In genomic region chr14:56579011-56579410, GRCm38 (mm10) we compare ENCODE assay signal across 21 mouse cellular contexts. TPM values are rescaled to one million over a fixed set of nuclear protein-coding genes. Genes with fewer than 3 reads are reported as not detected.
DNase-seq lines count a peak whose midpoint lies in the region; ATAC-seq lines count a peak whose summit lies in the region.
"Had no signal": no experiment of that assay in that cellular context is flagged by ENCODE, and none has a peak within 500 bp of the region (broad histone marks: within the 10 kb centered on the region; RNA-seq: fewer than 3 reads in every experiment).

No protein-coding gene starts in this region.

- H3K36me3 ChIP-seq in heart, embryonic 10.5 days: peaks cover 8% of the 10 kb centered on the region; the same call in 1 of the 2 replicates
- no peaks in the 10 kb centered on the region for H3K36me3 ChIP-seq in midbrain, embryonic 14.5 days (ENCODE audit: control insufficient read depth, insufficient read depth, low read length)
- H3K36me3 ChIP-seq: embryonic facial prominence, embryonic 13.5 days; forebrain, embryonic 12.5 days; hindbrain, embryonic 10.5 days; hindbrain, embryonic 15.5 days had no signal

- no peak overlapping the region for H3K4me3 ChIP-seq in heart, embryonic 10.5 days
- H3K4me3 ChIP-seq in midbrain, embryonic 14.5 days (replicated peaks; ENCODE audit: low read depth, low read length): no peak overlapping the region
- H3K4me3 ChIP-seq: embryonic facial prominence, embryonic 13.5 days; forebrain, embryonic 12.5 days; hindbrain, embryonic 10.5 days; hindbrain, embryonic 15.5 days had no signal

- H3K27me3 ChIP-seq in heart, embryonic 10.5 days (ENCODE audit: insufficient read depth, poor library complexity, severe bottlenecking): no peaks in the 10 kb centered on the region
- no peaks in the 10 kb centered on the region for H3K27me3 ChIP-seq in midbrain, embryonic 14.5 days (ENCODE audit: control insufficient read depth, insufficient read depth, low read length)
- H3K27me3 ChIP-seq: CH12.LX; embryonic facial prominence, embryonic 13.5 days; forebrain, embryonic 12.5 days had no signal

- intact Hi-C loops in heart, postnatal 36 days (cut with DNase I): loop anchor here (10.0 kb wide), 2 partner anchors 196 to 306 kb away; partner anchors contain the start of genes Pspc1 and Zmym2

- H3K27ac ChIP-seq in heart, embryonic 10.5 days: peak overlapping the region; percentile 36; the same call in 1 of the 2 replicates
- no peak overlapping the region for H3K27ac ChIP-seq in midbrain, embryonic 14.5 days (replicated peaks; ENCODE audit: low read depth, low read length)
- H3K27ac ChIP-seq: embryonic facial prominence, embryonic 13.5 days; forebrain, embryonic 12.5 days; hindbrain, embryonic 10.5 days; hindbrain, embryonic 15.5 days had no signal

- no peak overlapping the region for H3K4me2 ChIP-seq in midbrain, embryonic 14.5 days (ENCODE audit: low read length)
- H3K4me2 ChIP-seq: embryonic facial prominence, embryonic 13.5 days; forebrain, embryonic 12.5 days; hindbrain, embryonic 15.5 days had no signal

- no peak for DNase-seq in heart, embryonic 10.5 days (ENCODE audit: low spot score)
- no peak for DNase-seq in heart, postnatal 36 days
- DNase-seq in lung, postnatal 36 days: peak; percentile 7
- no peak for DNase-seq in lung, postnatal 4 days
- DNase-seq in embryo, embryonic 10.5 days (ENCODE audit: low spot score): peak; percentile 17
- DNase-seq in yolk sac, embryonic 10.5 days (ENCODE audit: low spot score): peak; percentile 9
- DNase-seq in midbrain, embryonic 14.5 days: no peak
- DNase-seq in thymus, postnatal 4 days: no peak
- DNase-seq: adrenal gland, postnatal 14 days; cerebellum, adult 11-12 months; cerebellum, adult 9-10 months; cerebellum, postnatal 25 days; gastrocnemius, postnatal 10 days had no signal

- WGBS in heart, embryonic 10.5 days: 34% methylated on average over 8 of the region's 8 CpGs
- 60% methylated on average over 8 of the region's 8 CpGs for WGBS in midbrain, embryonic 14.5 days

- H3K9ac ChIP-seq in midbrain, embryonic 14.5 days (replicated peaks; ENCODE audit: low read length): no peak overlapping the region
- H3K9ac ChIP-seq: embryonic facial prominence, embryonic 13.5 days; forebrain, embryonic 12.5 days; hindbrain, embryonic 15.5 days had no signal

- H3K9me3 ChIP-seq in heart, embryonic 10.5 days: no peaks in the 10 kb centered on the region
- no peaks in the 10 kb centered on the region for H3K9me3 ChIP-seq in midbrain, embryonic 14.5 days (ENCODE audit: control insufficient read depth, low read length)
- H3K9me3 ChIP-seq: embryonic facial prominence, embryonic 13.5 days; forebrain, embryonic 12.5 days; hindbrain, embryonic 10.5 days; hindbrain, embryonic 15.5 days had no signal

- ATAC-seq in midbrain, embryonic 14.5 days (ENCODE audit: low FRiP score, low TSS enrichment): no peak
- ATAC-seq: activated CD4-positive, CD25-positive, alpha-beta regulatory T cell, adult 4 months; forebrain, embryonic 16.5 days; intestine, embryonic 16.5 days had no signal

- H3K4me1 ChIP-seq in heart, embryonic 10.5 days: peaks cover 36% of the 10 kb centered on the region
- 0 out of 2 replicates have a peak, but pooled peaks cover 4% of the 10 kb centered on the region for H3K4me1 ChIP-seq in midbrain, embryonic 14.5 days (ENCODE audit: control insufficient read depth, insufficient read depth, low read length)
- H3K4me1 ChIP-seq: embryonic facial prominence, embryonic 13.5 days had no signal

RNA-seq across cellular contexts. Expression of gene Parp4, which starts 3.6 kb away (rescaled TPM):
- polyA plus RNA-seq in heart, embryonic 10.5 days (2016; fragmentation: Nextera tagmentation; extraction: Ambion mirVana): 6.4 and 9.7 TPM in 2 replicates
- 10 to 100 TPM; 27.9 to 31.1 TPM for total RNA-seq in heart, postnatal 36 days (2021)
- polyA plus RNA-seq in midbrain, embryonic 14.5 days (2014; fragmentation: Nextera tagmentation; extraction: Ambion mirVana): 0.61 and 1.1 TPM in 2 replicates

RNA-seq across cellular contexts. Expression of gene Cenpj, which starts 3.8 kb away (rescaled TPM):
- 12.6 and 12.9 TPM in 2 replicates for polyA plus RNA-seq in heart, embryonic 10.5 days (2016; fragmentation: Nextera tagmentation; extraction: Ambion mirVana)
- total RNA-seq in heart, postnatal 36 days (2021): 1 to 10 TPM; 2.5 to 3.1 TPM
- polyA plus RNA-seq in midbrain, embryonic 14.5 days (2014; fragmentation: Nextera tagmentation; extraction: Ambion mirVana): 4.1 and 9.2 TPM in 2 replicates

Comparison
In these comparisons a context has a peak if more than half of its experiments do, and no peak if none do; other contexts are left out.
1. DNase-seq: peak in lung, postnatal 36 days (single experiment), embryo, embryonic 10.5 days (single experiment) and yolk sac, embryonic 10.5 days (single experiment); none in heart, embryonic 10.5 days (single experiment), heart, postnatal 36 days (0 of 2), lung, postnatal 4 days (0 of 2), midbrain, embryonic 14.5 days (single experiment) and thymus, postnatal 4 days (single experiment).